Mouse (Mus musculus): ENCODE data around the gene Brf1.

Brf1 gene

DNA sequence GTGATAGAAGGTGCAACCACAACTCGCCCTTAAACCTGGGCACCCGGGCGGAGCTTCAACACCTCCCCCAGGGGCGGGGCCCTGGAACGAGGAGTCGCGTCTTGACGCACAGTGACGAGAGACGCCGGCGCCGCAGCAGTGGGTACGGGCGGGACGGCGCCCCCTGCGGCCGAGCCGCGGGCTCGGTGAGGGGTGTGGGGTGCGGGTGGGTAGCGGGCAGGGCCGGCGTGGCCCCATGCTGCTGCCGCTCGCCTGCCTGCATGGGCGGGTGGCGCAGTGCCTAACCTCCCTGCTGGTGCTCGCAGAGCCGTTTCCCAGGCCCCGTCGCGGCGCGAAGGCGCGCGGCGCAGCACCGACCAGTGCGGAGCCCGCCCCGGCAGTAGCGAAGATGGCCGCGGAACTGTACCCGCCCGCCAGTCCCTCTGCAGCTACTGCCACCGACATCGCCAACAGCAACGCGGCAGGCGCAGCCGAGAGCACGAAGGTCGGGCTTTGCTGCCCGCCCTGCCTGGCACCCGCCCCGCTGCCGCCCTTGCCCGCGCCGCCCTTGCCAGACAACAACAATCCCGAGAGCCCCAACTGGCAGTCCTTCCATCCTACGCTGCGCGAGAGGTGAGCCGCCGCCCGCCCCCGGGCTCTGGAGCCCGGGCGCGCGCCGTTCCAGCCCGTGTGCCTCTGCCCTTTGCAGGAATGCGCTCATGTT, 24.0 kb downstream of the Brf1 start, which contains the start of gene Btbd6:
Gene Btbd6 (plus strand): TSS at position 112 of the 703 bp plus-strand sequence.
- peak; percentile 87 for DNase-seq (ENCODE audit: extremely low spot score)

- no peak for DNase-seq (ENCODE audit: extremely low spot score)
These were observed 25.8 kb downstream of the Brf1 start for GRCm38 (mm10) chr12:112974736-112975135.

GRCm38 (mm10) chr12:112969616-112970015, 30.9 kb downstream of the Brf1 start:
- no peak for DNase-seq (ENCODE audit: extremely low spot score)

GRCm38 (mm10) chr12:112968943-112969342, 31.6 kb downstream of the Brf1 start:
- DNase-seq (ENCODE audit: extremely low spot score) = no peak

- DNase-seq (ENCODE audit: extremely low spot score) = no peak
These were observed 34.7 kb downstream of the Brf1 start for GRCm38 (mm10) chr12:112965783-112966182.

DNA sequence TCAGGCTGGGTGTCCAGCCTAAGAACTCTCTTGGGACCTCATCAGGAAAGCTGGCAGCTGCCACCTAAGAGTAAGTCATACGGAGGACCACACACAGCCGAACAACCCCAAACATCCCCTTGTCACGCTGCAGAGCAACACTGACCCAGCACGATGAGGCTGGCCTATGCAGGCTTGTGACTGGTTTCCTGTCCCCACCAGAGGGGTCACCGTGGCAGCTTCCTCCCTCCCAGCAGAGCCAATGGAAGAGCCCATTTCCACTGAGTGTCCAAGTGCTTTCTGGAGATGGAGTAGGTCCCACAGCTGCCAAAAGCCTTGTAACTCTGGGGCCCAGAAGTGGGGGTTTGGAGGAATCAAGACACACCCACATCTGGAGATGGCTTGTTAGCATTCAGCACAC, 38.6 kb downstream of the Brf1 start:
- no peak for DNase-seq (ENCODE audit: extremely low spot score)

- DNase-seq (ENCODE audit: extremely low spot score) = no peak
These were observed 39.1 kb downstream of the Brf1 start for GRCm38 (mm10) chr12:112961428-112961827.

GRCm38 (mm10) chr12:112959421-112959820, 41.1 kb downstream of the Brf1 start:
- no peak for DNase-seq (ENCODE audit: extremely low spot score)

DNA sequence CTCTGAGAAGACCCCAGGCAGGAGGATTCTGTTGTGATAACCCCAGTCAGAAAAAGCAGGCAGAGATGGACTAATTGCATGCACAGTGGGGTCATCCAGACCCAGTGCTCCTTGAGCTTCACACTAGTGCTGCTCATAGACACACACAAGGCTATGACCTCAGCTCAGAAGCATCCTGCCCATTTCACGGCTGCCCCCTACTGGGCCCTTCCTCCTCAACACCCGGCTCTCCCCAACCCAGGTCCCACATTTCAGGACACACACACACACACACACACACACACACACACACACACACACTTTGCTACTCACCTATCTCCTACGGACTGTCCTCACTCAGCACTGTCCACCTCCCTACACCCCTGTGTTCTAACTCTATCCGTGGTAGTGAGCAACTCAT, 42.2 kb downstream of the Brf1 start:
- DNase-seq (ENCODE audit: extremely low spot score) = peak; percentile 32

DNA sequence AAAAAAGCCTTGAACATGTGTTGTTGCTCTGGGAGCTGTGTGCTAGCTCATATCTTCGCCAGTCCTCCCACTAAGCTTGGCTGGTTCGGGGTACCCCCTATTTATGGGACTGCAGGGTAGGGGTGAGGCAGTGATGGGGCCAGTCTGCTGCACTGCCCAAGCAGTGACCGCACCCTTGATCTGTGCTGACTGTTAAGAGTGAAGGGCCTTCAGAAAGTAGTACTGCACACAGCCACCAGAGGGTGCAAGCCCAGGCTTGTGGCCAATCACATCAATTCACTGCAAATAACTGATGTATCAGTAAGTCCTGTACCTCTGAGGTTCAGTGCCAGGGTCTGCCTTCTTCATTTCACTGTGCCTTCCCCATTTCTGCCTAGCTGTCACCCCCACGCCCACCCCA, 44.7 kb downstream of the Brf1 start:
- peak; percentile 60 for DNase-seq (ENCODE audit: extremely low spot score)

GRCm38 (mm10) chr12:112952926-112953565, 47.5 kb downstream of the Brf1 start:
- DNase-seq (ENCODE audit: extremely low spot score) = no peak

GRCm38 (mm10) chr12:112952433-112952832, 48.1 kb downstream of the Brf1 start:
- no peak for DNase-seq (ENCODE audit: extremely low spot score)

GRCm38 (mm10) chr12:112951150-112951842, 49.2 kb downstream of the Brf1 start:
- DNase-seq (ENCODE audit: extremely low spot score) = no peak

- no peak for DNase-seq (ENCODE audit: extremely low spot score)
These were observed 49.8 kb downstream of the Brf1 start for GRCm38 (mm10) chr12:112950761-112951129.

DNA sequence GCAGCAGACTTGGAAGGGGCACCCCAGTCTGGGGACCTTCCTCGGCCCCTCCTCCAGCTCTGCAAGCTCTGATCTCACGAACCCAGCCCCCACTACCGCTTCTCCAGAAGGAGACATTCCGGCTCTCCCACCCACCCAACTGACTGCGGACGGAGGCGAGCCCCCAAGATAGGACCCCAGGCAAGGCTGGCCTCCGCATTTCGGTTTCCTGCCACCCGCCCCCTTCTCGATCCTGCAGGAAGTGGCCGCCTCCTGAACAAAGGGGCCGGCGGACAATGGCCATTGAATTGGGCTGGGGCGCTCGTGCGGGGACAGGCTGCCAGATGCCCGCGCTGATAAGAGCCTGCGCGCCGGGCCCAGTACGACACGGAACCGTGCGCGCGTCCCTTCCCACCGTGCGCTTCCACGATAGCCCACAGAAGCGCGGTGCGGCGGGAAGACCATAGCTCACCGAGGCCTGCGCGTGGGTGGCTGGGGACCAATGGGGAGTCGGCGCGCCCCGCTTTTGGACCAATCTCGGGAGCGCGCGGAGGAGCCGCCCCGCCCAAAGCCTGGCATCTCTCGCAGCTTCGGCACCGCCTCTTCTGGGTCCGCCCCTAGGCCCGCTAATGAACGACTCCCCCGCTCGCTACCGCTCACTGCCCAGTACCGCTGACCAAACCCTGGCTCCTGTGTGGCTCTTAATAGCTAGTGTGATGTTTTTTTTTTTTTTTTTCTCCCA, 50.3 kb downstream of the Brf1 start:
- peak; percentile 90 for DNase-seq (ENCODE audit: extremely low spot score)

GRCm38 (mm10) chr12:112947307-112947706, 53.2 kb downstream of the Brf1 start:
- DNase-seq (ENCODE audit: extremely low spot score) = peak; percentile 39

DNA sequence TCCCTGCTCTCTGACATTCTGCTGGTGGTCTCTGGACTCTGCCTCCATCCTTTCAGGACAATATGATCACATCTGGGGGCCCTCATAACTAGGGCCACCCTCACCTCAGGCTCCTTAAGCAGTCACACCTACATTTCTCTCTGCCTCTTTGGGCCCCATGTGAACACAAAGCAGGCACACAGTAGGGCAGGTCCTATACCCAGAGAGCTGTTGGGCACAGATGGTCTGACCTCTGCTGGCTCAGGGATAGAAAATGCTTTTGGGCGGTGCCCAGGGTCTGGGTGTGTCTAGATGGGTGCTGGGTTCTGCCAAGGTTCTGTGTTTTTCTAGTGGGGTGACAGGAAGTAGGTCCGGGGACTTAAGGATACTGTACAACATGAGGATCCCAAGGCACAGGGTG, 56.8 kb downstream of the Brf1 start:
- no peak for DNase-seq (ENCODE audit: extremely low spot score)

- DNase-seq (ENCODE audit: extremely low spot score) = peak; percentile 86
These were observed 58.5 kb downstream of the Brf1 start, which contains the start of gene Nudt14 for GRCm38 (mm10) chr12:112941776-112942713. TSS of gene Nudt14 (minus strand) at chr12:112942124.

DNA sequence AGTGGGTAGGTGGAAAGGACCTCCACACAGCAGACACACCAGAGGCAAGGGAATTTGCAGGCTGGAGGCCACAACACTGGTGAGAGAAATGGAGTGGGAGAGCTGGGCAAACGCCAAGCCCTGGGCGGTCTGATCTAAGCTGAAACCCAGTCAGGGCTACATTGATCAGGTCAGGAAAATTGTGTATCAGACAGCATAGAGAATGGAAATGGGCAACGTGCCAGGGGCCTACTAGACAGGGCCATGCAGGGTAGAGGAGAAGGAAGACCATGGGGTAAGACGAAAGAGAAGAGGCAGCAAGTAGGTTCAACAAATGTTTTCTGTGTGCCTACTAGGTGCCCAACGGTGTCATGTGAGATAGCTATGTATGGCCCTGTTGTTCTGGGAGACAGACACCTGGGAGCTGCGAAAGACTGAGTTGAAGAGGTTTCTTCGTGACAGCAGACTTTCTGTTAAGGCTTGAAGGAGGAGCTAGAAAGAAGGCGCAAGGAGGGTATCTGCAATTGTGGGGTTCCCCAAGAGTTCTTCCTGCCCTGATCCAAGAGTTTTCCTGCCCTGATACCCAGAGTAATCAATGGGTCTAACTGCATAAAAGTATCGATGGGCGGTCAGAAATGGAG, 59.2 kb downstream of the Brf1 start:
- peak; percentile 29 for DNase-seq (ENCODE audit: extremely low spot score)

GRCm38 (mm10) chr12:112940710-112941109, 59.8 kb downstream of the Brf1 start:
- DNase-seq (ENCODE audit: extremely low spot score) = no peak

DNA sequence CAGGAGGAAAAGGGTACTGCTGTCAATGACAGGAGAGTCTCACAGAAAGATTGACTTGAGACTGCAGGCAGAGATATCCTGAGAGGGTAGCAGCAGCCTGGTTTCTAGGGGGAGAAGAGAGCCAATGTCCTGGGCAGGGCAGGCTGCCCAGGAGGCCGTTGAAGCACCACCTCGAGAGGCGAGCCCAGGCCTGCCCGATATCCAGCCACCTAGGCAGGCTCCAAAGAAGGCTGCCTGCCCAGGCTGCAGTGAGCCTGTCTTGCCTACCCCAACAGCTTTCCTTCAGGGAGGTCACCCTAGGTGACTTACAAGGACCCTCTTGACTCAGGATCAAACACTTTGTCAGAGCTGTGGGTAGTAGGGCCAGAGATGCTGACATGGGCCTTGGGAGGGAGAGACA, 60.3 kb downstream of the Brf1 start:
- no peak for DNase-seq (ENCODE audit: extremely low spot score)
